Mouse (Mus musculus) forebrain, embryonic 13.5 days (tissue): ENCODE measurements around the gene Tyro3. TPM values are rescaled to one million over a fixed set of nuclear protein-coding genes. Genes with fewer than 3 reads are reported as not detected.
A peak's percentile ranks its signal among the peaks of the same experiment; 100 is the strongest.

Experiments used
- ATAC-seq: fragments of 200-750 bp; cut with Nextera tagmentation; 2 replicates; pipeline ENCODE4 v1.8.0; 2017
- H3K27ac ChIP-seq: fragments of 300-500 bp; sonication (generic); 2 replicates; pipeline ENCODE4 v1.5.1; 2015; ENCODE audit warnings: inconsistent platforms, mild to moderate bottlenecking, moderate library complexity
- H3K27me3 ChIP-seq: fragments of 300-500 bp; sonication (generic); 2 replicates; pipeline ENCODE4 v1.6.1; 2015; ENCODE audit warnings: mild to moderate bottlenecking, inconsistent platforms
- H3K36me3 ChIP-seq: fragments of 300-500 bp; sonication (generic); 2 replicates; pipeline ENCODE4 v1.6.1; 2015; ENCODE audit warnings: mild to moderate bottlenecking, inconsistent platforms; ENCODE audit not compliant: poor library complexity, severe bottlenecking
- H3K4me1 ChIP-seq: fragments of 300-500 bp; sonication (generic); 2 replicates; pipeline ENCODE4 v1.6.1; 2015; ENCODE audit warnings: inconsistent platforms
- H3K4me2 ChIP-seq: fragments of 300-500 bp; sonication (generic); 2 replicates; pipeline ENCODE4 v1.6.1; 2015; ENCODE audit warnings: inconsistent platforms, mild to moderate bottlenecking, moderate library complexity
- H3K4me3 ChIP-seq: fragments of 300-500 bp; sonication (generic); 2 replicates; pipeline ENCODE4 v1.5.1; 2015; ENCODE audit warnings: mild to moderate bottlenecking, inconsistent platforms
- H3K9ac ChIP-seq: fragments of 300-500 bp; sonication (generic); 2 replicates; pipeline ENCODE4 v1.6.1; 2015; ENCODE audit warnings: mild to moderate bottlenecking, inconsistent platforms
- H3K9me3 ChIP-seq: fragments of 300-500 bp; sonication (generic); replicated peaks from 2 replicates; pipeline ENCODE4 v1.6.1; 2016; ENCODE audit warnings: inconsistent platforms
- WGBS: fragments of 180-500 bp; shearing (Covaris S2); methylation state at CpG from one replicate; pipeline ENCODE4 v1.1.7; 2015; 5-methylcytosine and 5-hydroxymethylcytosine counted together
- polyA plus RNA-seq: library from polyadenylated mRNA; unstranded; fragments of >200 nt; fragmentation: Nextera tagmentation; extraction: Ambion mirVana; gene quantifications from 2 replicates; pipeline ENCODE4 v1.2.1, GENCODE M21; 2015

Gene Tyro3
- polyA plus RNA-seq, result 17.1 and 18.7 TPM in 2 replicates

DNA sequence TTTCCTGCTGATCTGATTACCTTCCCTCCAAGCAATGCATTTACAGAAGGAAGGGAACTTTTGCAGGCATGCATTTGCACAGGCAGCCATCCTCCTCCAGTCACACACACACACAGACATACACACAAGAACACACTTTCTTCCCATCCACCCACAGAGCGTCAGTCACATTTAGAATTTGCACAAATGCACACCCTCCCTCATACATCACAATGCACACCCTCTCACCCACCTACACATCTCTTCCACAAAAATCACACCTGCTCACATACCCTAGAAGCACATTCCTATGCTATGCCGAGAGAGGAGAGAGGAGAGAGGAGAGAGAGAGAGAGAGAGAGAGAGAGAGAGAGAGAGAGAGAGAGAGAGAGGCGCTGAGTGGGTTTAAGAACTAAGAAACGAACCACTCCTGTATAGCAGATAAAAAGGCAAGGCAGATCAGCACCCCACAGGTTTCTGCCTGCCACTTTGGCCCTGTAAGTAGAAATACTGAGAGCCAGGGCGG, at the start of gene Tyro3:
Tyro3 (plus strand) TSS at position 455 of the 505 bp plus-strand sequence.
- H3K9me3 ChIP-seq, result no peaks in the 10 kb centered on the region
- peak within 1 kb of the TSS; percentile 98; the same call in 1 of the 2 replicates for H3K4me2 ChIP-seq
- peaks cover 24% of the 10 kb centered on the region for H3K27me3 ChIP-seq
- H3K9ac ChIP-seq, result no peak within 1 kb of the TSS
- no peaks in the 10 kb centered on the region for H3K36me3 ChIP-seq
- WGBS, result 66% methylated on average over 5 of the region's 5 CpGs
- no peak for ATAC-seq
- peaks cover 34% of the 10 kb centered on the region for H3K4me1 ChIP-seq
- H3K4me3 ChIP-seq, result no peak within 1 kb of the TSS
- H3K27ac ChIP-seq, result no peak within 1 kb of the TSS

DNA sequence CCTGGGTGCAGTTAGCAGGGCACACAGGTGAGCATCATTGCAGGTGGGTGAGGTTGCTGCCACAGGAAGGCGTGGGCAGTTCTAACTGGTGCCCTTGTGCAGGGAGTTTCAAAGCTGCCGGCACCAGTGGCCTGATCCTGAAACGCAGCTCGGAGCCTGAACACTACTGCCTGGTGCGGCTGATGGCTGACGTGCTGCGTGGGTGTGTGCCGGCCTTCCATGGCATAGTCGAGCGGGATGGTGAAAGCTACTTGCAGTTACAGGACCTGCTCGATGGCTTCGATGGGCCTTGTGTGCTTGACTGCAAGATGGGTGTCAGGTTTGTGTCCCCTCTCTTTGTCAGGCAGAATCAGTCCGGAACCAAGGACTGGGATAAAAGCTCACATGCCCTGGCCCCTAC, 48.3 kb upstream of the Tyro3 start:
- Histone ChIP-seq H3K9me3 (no peaks in the 10 kb centered on the region), H3K4me1 (peaks cover 6% of the 10 kb centered on the region), H3K4me2 (no peak overlapping the region), H3K27ac (no peak overlapping the region), H3K9ac (no peak overlapping the region), H3K4me3 (no peak overlapping the region), H3K27me3 (peaks cover 35% of the 10 kb centered on the region), H3K36me3 (no peaks in the 10 kb centered on the region)
- WGBS, result 81% methylated on average over 13 of the region's 13 CpGs
- ATAC-seq, result no peak

DNA sequence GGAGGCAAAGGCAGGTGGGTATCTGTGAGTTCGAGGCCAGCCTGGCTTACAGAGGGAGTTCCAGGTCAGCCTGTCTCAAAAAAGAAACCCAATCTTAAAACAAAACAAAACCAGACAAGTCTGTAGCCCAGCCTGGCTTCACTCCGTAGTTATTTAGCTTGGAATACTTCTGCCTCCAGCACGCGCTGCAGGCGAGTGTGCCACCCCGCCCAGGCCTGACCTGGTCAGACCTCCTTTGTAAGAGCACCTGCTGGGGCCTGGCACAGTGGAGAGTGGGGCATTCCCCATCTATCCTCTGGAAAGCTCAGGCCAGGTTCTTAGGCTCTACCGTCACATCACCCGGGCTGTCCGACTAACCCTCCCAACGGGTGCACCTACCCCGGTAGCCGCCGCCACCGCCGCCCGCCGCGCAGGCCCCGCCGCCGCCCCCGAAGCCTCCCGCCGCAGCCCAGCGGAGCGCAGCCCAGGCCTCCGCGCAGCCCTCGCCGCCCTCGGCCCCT, 39.9 kb upstream of the Tyro3 start:
- Histone ChIP-seq H3K36me3 (no peaks in the 10 kb centered on the region), H3K4me3 (peak overlapping the region; percentile 62), H3K4me2 (peak overlapping the region; percentile 98), H3K9ac (peak overlapping the region; percentile 70), H3K9me3 (no peaks in the 10 kb centered on the region), H3K27ac (no peak overlapping the region), H3K27me3 (peaks cover 59% of the 10 kb centered on the region), H3K4me1 (peaks cover 14% of the 10 kb centered on the region)
- WGBS, result 3% methylated on average over 26 of the region's 31 CpGs
- peak; percentile 48; the same call in 1 of the 2 replicates for ATAC-seq

DNA sequence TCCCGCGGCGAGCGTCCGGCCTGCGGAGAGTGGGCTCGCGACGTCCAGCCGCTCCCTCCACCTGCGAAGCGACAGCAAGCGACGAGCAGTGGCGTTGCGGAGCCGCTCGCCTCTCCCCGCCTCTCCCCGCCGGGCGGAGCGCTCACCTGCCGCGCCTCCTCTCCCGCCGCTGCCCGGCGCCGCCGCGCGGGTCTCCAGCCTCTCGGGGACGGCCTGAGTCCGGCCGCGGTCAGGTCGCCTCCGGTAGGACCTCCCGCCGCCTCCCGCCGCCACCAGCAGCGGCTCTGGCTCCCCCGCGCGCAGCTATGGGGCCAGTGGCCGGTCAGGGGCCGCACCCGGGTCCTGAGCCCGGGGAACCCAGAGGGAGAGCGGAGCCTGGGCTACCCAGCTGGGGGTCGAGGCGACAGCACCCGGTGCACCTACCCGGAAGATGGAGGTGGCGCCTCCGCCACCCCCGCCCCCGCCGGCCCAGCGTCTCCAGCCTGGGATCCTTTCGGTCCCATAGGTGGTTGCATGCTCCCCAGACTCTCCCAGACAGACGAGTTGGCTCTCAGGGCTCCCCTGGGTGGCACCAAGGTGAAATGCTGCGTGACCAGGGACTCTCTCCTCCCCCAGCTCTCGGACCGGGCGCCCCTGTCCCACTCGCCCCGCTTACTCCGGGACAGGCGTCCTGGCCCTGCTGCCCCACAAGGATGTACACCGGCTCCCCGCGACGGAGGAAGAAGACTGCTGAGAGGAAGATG, 39.3 kb upstream of the Tyro3 start:
- ATAC-seq, result peak; percentile 41; the same call in 1 of the 2 replicates
- Histone ChIP-seq H3K27me3 (peaks cover 52% of the 10 kb centered on the region), H3K9me3 (no peaks in the 10 kb centered on the region), H3K27ac (no peak overlapping the region), H3K4me1 (peaks cover 14% of the 10 kb centered on the region), H3K4me2 (peak overlapping the region; percentile 98), H3K9ac (peak overlapping the region; percentile 70), H3K36me3 (peaks cover 1% of the 10 kb centered on the region; the same call in 1 of the 2 replicates), H3K4me3 (peak overlapping the region; percentile 62)
- WGBS, result under 1% methylated on average over 51 of the region's 77 CpGs

DNA sequence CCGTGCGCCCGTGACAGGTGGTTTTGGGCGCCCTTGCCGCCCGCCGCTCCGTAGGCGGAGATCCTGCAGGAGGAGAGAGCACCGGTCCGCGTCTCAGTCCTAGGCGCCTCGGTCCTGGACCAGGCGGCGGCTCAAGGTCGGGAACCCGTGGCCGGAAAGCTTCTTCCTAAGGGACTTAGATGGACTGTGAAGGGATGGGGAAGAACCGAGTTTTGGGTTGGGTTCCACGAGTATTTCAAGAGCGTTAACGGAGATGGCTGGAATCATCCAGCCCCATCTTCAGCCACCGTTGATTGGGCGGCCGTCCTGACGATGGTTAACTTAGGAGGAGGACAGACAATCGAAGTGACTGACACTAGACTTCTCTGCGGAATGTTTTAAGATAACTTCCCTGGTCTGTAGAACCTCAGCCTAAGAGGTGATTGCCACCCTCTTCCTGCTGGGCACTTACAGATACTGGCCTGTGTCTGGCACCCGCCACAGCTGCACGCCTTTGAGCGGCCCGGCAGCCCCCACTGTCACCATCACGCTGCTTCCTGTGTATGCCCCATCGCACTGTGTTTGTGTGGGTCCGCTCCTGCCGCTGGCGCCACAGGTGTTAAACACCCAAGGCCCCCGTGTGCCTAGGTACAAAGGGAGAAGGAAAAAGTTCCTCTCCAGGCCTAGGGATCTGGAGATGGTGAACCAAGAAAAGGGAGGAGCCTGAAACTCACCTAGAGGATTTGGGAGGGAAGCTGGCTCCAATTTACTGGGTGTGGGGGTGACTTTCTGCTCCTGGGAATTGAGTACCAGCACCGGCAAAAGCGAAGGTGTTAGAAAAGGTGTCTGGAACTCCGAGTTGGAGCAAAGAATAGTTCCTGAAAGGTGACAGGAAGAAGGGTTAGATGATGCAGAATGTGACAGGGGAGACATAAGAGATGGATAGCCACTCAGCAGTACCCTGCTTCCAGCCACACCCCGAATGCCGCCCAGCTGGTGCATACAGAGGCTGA, 38.4 kb upstream of the Tyro3 start:
- no peak for ATAC-seq
- Histone ChIP-seq H3K36me3 (peaks cover 10% of the 10 kb centered on the region), H3K27ac (no peak overlapping the region), H3K9ac (peak overlapping the region; percentile 70), H3K4me3 (peak overlapping the region; percentile 62), H3K4me2 (peak overlapping the region; percentile 98), H3K4me1 (peaks cover 14% of the 10 kb centered on the region), H3K9me3 (no peaks in the 10 kb centered on the region), H3K27me3 (peaks cover 52% of the 10 kb centered on the region)
- WGBS, result 3% methylated on average over 43 of the region's 44 CpGs

DNA sequence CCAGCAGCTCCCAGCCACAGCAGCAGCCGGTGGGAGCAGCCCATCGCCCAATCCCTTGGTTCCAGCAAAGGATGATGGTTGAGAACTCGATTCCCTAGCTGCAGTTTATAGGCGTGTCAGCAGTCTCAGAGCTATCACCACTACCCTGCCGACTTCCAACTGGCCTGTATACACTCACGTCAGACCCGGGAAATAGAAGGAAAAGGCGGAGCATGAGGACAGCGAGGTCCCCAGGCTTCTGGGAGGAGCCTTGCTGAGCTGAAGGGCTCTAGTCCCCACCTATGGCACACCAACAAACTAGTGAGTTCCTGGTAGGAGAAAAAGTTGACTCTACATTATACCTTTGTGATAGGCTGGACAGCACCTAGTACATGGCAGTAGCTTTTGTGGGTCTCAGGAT, 37.3 kb upstream of the Tyro3 start, which contains the start of gene Ltk:
Ltk (minus strand) TSS at position 181 of the 400 bp plus-strand sequence.
- H3K27me3 ChIP-seq, result peaks cover 52% of the 10 kb centered on the region
- H3K9ac ChIP-seq, result no peak within 1 kb of the TSS
- WGBS, result 18% methylated on average over 9 of the region's 9 CpGs
- no peak for ATAC-seq
- peak within 1 kb of the TSS; percentile 98; the same call in 1 of the 2 replicates for H3K4me2 ChIP-seq
- H3K27ac ChIP-seq, result no peak within 1 kb of the TSS
- H3K9me3 ChIP-seq, result no peaks in the 10 kb centered on the region
- H3K4me1 ChIP-seq, result peaks cover 14% of the 10 kb centered on the region
- peaks cover 21% of the 10 kb centered on the region for H3K36me3 ChIP-seq
- H3K4me3 ChIP-seq, result 0 out of 2 replicates have a peak within 1 kb of the TSS, but pooled peaks have one; percentile 62

DNA sequence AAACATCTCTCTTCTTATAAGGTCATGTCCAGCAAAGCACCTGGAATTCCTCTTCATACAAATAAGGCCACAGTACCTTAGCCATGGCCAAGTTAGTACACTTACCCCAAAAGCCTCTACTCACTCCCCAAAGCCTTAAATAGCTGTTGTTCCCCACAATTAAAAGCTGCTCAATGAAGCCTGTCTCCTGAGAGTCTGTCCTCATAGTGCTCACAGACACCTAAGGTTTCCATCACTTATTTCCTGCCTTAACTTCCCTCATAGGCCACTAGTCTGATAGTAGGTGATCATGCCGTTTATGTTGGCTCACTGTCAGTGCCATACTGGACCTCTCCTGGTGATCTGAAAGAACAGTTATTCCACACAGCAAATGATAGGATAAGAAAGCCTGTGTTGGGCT, 35.3 kb upstream of the Tyro3 start:
- Histone ChIP-seq H3K9ac (no peak overlapping the region), H3K4me2 (no peak overlapping the region), H3K4me1 (peaks cover 14% of the 10 kb centered on the region), H3K9me3 (no peaks in the 10 kb centered on the region), H3K36me3 (peaks cover 35% of the 10 kb centered on the region), H3K4me3 (no peak overlapping the region), H3K27me3 (peaks cover 39% of the 10 kb centered on the region), H3K27ac (no peak overlapping the region)
- WGBS, result 86% methylated on average over 1 of the region's 1 CpGs
- no peak for ATAC-seq

DNA sequence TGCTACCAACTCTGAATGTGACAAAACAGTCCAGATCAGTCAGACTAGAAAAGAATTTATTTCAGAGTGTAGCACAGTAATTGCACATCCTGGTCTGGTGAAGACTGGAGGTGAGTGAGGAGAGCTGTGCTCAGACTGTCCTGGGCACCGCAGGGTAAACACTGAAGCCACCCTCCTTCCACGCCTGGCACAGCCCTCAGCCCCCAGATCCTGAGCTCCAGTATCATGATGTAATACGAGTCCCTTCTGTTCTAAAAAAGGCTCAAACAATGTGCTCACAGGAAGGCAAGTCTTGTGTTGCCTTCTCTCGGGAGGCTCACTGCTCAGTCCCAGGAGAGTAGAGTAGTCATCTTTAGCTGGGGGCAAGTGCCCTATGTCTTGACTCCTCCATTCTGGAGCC, 33.6 kb upstream of the Tyro3 start:
- H3K4me2 ChIP-seq, result no peak overlapping the region
- H3K27ac ChIP-seq, result no peak overlapping the region
- H3K4me1 ChIP-seq, result peaks cover under 1% of the 10 kb centered on the region; the same call in 1 of the 2 replicates
- 68% methylated on average over 4 of the region's 4 CpGs for WGBS
- no peak for ATAC-seq
- H3K9ac ChIP-seq, result no peak overlapping the region
- no peaks in the 10 kb centered on the region for H3K9me3 ChIP-seq
- no peak overlapping the region for H3K4me3 ChIP-seq
- peaks cover 47% of the 10 kb centered on the region for H3K36me3 ChIP-seq
- peaks cover 22% of the 10 kb centered on the region for H3K27me3 ChIP-seq

DNA sequence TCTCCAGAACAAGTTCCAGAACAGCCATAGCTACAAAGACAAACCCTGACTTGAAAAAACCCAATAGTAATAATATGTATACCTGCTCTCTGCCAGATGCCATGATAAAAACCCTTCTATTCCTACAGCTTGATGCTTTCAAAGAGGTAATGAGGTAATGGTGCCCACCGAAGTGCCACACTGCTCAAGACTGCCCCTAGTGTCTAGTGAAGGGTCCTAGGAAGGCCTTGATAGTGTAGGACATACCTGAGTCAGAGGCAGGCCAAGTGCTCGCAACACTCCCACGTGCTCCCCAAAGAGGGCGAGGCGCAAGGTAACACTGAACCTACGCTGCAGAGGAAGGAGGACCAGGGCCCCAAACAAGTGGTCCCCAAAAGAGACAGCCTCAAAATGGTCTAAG, 30.3 kb upstream of the Tyro3 start:
- ATAC-seq, result no peak
- H3K4me1 ChIP-seq, result no peaks in the 10 kb centered on the region
- 90% methylated on average over 6 of the region's 6 CpGs for WGBS
- no peak overlapping the region for H3K27ac ChIP-seq
- no peaks in the 10 kb centered on the region for H3K9me3 ChIP-seq
- no peak overlapping the region for H3K9ac ChIP-seq
- peaks cover 80% of the 10 kb centered on the region for H3K36me3 ChIP-seq
- no peak overlapping the region for H3K4me3 ChIP-seq
- no peaks in the 10 kb centered on the region for H3K27me3 ChIP-seq
- H3K4me2 ChIP-seq, result no peak overlapping the region

DNA sequence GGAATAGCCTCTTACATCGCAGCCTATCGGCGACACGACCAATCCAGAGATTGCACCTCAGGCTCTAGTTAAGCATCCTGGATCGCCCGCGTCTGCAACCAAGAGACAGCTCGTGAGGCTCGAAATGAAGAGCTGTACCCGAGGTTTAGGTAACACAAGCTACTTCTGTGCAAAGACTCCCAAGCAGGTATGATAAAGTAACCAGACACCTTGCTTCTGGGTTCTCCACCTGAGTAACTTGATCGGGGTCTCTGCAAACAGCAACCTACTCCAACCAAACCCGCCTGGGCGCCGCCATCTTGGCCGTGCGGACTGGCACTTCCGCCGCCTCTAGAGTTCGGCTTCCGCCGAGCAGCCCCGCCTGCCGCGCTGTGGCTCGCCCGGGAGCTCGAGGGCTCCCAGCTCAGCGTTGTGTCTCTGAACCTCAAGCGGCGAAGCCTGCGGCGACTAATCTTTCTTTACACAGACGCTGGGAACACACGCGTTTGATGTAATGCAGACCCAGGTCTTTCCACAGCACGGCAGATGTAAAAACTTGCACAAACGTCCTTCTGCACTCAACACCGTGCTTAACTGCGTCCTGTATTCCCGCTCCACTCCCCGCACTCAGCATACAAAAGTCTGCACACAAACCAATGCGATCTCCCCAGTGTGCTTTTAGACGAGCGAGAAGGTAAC, 10.2 kb upstream of the Tyro3 start, which contains the start of gene Rpap1:
Rpap1 (minus strand) TSS at position 332 of the 678 bp plus-strand sequence.
- WGBS, result under 1% methylated on average over 44 of the region's 44 CpGs
- ATAC-seq, result peak; percentile 98
- no peaks in the 10 kb centered on the region; the same call in 1 of the 2 replicates for H3K27me3 ChIP-seq
- no peaks in the 10 kb centered on the region for H3K9me3 ChIP-seq
- peak within 1 kb of the TSS; percentile 87 for H3K27ac ChIP-seq
- peaks cover 10% of the 10 kb centered on the region for H3K36me3 ChIP-seq
- H3K4me1 ChIP-seq, result peaks cover 8% of the 10 kb centered on the region
- peak within 1 kb of the TSS; percentile 77 for H3K4me2 ChIP-seq
- H3K4me3 ChIP-seq, result peak within 1 kb of the TSS; percentile 66
- H3K9ac ChIP-seq, result peak within 1 kb of the TSS; percentile 79

DNA sequence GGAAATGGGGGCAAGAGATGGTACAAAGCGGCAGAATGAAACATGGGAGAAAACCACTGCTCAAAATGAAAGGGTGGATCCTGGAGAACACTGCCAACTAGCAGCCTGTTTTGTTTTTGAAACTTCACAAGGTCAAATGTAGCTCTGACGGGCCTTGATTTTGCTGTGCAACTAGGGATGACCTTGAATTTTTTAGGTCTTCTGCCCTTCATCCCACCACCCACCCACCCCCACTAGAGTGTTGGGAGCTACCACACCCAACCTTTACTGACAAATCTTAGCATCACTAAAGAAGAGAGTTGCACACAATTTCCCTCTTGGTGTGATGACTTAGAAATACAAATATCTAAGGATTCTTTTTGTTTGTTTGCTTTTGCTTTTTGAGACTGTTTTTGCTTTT, 7.5 kb upstream of the Tyro3 start:
- no peak for ATAC-seq
- Histone ChIP-seq H3K36me3 (0 out of 2 replicates have a peak, but pooled peaks cover under 1% of the 10 kb centered on the region), H3K4me3 (no peak overlapping the region), H3K9ac (no peak overlapping the region), H3K4me2 (no peak overlapping the region), H3K27ac (no peak overlapping the region), H3K9me3 (no peaks in the 10 kb centered on the region), H3K4me1 (peaks cover 8% of the 10 kb centered on the region), H3K27me3 (peaks cover 2% of the 10 kb centered on the region; the same call in 1 of the 2 replicates)
- 80% methylated on average over 2 of the region's 2 CpGs for WGBS
